Mouse (Mus musculus): ENCODE results near the gene Syne1. TPM values are rescaled to one million over a fixed set of nuclear protein-coding genes. Genes with fewer than 3 reads are reported as not detected.

Syne1 gene
- total RNA-seq, 2 experiments from 2014 or later = 368 to 438 TPM

DNA sequence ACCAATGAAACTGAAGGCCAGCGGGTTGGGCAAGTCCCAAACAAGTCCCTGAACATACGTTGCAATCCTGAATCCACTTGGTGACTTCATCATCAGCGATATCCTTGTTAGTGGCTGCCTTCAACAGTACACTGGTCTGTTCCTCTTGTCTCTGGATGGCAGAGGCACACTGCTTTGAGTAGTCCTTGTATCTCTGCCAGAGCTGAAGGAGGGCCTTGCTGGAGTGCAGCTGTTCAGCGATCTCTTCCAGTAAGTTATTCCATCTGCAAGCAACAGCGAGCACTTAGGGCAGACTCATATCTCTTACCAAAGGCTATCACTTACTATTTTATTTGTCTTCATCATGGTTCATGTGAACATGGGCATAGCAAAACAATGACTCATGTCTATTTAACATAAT, 440.5 kb downstream of the Syne1 start:
- no peak for DNase-seq (ENCODE audit: low spot score in 2 of 2)
- intact Hi-C loops (cut with DNase I) = no loop called here

DNA sequence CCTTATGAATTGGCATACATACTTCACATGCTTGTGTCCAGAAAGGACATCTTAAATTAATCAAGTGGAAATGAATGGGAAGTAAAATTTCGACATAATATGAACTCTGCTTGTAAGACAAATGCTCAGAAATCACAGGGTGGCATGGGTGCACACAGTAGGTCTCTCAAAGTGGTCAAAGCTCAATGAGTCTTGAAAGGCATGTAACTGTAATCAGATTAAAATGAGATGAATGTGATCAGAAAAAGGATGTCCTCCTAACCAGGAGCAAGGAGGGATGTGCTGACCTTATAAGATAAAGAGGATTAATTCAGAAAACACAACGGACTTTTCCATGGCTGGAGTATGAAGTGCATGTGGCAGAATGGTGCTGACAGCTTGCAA, 453.5 kb downstream of the Syne1 start:
- intact Hi-C loops (cut with DNase I) = no loop called here
- no peak for DNase-seq (ENCODE audit: low spot score in 2 of 2)

DNA sequence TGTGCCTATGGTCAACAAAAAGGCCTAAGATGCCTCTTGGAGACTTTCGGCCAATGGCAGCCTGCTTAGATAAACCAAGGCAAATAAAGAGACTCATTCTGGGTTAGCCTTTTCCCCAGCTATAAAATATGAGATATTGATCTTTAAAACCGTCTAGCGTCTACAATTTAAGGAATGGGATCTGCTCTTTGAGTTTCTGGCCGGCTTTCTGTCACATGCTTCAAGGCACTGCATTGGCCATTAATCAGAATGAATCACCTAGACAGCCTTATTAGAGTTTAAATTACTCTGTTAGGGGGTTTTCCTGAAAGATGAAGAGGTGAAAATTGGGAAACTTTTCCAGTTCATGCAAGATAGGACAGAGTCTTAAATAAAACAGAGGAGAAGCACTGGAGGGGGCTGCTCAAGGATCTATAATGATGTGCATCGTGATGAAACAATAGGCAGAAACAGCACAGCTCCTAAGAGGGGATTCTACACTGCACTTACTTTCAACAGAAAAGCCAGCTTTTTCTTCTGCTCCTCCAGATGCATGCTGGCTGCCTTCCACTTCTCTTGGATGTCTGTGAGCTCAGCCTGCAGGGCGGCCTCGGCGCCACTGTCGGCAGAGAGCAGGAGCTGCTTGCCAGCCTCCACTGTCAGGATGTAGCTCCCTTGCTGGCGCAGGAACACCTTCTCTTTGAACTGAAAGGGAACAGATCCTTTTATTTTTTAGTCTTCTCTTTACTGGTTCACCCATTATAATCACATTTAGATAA, 454.1 kb downstream of the Syne1 start:
- intact Hi-C loops (cut with DNase I) = no loop called here

DNA sequence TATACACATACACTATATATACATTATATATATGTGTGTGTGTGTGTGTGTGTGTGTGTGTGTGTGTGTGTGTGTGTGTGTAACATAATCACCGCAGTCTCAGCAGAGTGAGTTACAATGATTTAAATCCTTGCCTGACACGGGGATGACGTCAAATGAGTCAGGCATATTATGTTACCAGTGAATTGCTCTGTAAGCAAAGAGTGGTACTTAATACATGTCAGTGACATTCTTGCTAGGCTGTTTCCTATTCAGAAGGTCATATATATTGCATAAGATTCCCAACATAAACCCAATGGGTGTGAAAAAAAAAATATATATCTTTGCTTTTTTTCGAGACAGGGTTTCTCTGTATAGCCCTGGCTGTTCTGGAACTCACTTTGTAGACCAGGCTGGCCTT, 462.1 kb downstream of the Syne1 start:
- intact Hi-C loops (cut with DNase I) = no loop called here
- no peak for DNase-seq (ENCODE audit: low spot score in 2 of 2)

More for the DNA sequence above, 454.1 kb downstream of the Syne1 start:
- peak in 1 of 2 experiments; percentile 14 for DNase-seq (ENCODE audit: low spot score in 2 of 2)

DNA sequence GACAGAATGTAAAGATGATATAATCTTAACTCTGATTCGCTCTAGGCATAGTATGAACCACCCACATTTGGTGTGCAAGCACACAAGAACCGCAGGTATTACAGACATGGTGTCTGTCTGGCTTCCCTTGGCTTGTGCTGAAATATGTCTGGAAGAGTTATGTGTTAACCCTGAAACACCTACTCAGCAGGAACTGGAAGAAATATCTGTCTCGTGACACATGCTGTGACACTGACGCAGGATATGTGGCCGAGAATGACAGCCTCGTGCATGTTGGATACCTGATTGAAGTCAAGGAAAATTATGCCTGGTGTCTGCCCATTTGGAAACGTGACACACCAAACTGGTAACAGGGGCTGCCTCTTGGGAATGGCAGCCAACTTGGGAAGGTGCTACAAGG, 463.9 kb downstream of the Syne1 start:
- intact Hi-C loops (cut with DNase I) = no loop called here
- DNase-seq (ENCODE audit: low spot score in 2 of 2) = no peak

DNA sequence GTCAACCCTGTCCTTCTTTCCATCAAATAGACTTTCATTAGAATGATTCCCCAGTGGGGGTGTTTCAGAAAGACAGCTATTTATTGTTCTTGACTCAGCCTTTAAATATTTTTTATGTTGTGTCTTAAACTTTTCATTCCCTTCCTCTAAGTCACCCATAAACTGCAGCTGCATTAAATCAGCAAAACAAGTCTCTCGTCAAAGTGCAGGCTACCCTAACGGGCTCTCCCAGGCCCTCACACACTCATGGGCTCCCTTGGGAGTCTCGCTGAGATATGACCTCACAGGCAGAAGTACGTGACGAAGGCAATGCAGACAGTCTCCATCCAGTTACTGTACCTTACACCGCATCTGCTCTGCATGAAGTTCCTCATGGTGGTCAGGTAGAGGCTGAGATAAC, 465.0 kb downstream of the Syne1 start:
- intact Hi-C loops (cut with DNase I) = no loop called here
- DNase-seq (ENCODE audit: low spot score in 2 of 2) = no peak

DNA sequence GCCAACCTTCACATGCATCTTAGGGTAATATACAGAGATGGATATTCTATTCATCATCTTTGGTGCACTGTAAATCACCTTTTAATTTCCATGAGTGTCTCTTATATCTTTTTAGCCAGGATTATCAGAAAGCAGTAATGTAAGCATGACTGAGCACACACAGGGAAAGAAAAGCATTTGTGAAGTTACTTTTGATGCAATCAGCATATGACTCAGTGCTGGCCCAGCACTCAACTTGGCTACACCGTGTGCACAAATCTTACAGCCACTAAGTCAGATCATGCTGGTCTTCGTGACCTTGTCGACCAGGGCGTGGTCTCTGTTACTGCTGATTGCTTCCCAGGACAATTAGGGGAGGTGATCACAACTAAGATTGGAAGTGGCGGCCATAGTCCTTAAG, 465.5 kb downstream of the Syne1 start:
- no peak for DNase-seq (ENCODE audit: low spot score in 2 of 2)
- intact Hi-C loops (cut with DNase I) = no loop called here

DNA sequence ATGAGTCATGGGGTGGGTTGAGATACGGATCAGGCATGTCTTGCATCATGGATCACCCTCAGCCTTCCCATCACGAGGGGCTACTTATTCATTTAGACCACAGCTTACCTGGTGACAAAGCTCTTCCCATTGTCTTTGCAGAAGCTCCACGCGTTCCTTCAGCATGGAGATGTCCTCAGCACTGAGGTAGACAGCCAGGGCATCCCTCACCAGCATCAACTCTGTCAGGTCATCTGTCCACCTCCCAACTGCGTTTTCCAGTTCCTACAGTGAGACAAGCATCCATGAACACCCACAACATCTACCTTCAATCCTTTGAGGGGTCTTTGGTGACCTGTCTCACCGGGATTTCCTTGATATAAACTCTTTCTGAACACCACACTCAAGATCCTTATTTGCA, 467.6 kb downstream of the Syne1 start:
- DNase-seq (ENCODE audit: low spot score in 2 of 2) = no peak
- intact Hi-C loops (cut with DNase I) = no loop called here

DNA sequence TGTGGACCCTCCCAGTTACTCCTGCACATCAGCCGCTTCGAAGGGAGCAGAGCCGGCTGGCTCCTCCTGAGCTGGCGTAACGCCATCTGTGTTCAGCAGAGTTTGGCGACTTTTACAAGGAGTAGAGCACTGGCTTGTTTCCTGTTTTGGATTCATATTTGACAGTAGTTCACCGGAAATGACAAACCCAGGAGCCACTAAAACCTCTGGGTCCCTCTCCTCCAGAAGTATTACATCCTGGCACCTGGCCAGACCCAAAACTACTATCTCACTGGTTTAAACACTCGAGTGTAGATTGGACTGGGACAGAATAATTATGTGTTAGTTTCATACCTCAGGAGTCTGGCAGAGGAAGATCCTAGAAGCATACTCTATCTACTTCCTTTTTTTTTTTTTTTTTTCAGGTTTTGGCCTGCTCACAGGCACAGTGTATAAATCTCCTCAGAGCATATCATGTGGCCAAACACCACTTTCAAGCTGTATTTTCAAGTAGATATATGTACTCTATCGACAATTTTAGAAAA, 471.3 kb downstream of the Syne1 start:
- DNase-seq (ENCODE audit: low spot score in 2 of 2) = no peak
- intact Hi-C loops (cut with DNase I) = no loop called here

DNA sequence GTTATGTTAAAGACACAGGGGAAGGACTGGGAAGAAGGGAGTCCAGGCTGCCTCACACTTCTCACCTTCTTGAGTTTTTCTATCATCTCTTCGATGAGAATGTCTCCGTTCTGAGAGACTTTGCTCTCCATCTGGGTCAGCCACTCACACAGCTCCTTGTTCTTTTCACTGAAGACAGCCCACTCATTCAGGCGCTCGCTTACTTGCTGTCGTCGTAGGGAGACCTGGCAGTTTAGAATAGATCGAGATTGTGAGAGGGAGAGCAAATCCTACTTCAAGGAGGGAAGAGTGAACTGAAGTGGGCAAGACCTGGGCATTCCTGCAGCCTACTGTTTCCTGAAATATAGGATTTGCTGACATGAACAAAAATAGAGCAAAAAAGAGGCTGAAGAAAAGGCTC, 475.6 kb downstream of the Syne1 start:
- intact Hi-C loops (cut with DNase I) = no loop called here
- no peak for DNase-seq (ENCODE audit: low spot score in 2 of 2)

DNA sequence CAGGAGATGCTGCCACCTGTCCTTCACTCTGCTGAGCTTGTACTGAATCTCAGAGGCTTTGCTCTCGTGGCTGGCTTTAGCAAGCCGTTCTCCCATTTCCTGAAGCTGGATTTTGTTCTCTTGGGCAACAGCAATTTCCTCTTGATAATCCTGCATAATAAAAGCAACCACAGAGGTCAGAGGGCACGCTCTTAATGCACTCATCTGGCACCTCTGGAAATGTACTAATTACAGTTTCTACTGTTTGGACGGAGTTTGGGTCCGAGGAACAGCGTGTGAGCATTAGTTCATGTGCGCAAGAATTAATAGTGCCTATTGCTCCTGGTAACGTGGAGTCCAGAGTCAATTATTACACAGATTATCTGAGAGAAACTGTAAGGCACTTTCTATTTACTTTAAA, 479.2 kb downstream of the Syne1 start:
- intact Hi-C loops (cut with DNase I) = no loop called here
- no peak for DNase-seq (ENCODE audit: low spot score in 2 of 2)

DNA sequence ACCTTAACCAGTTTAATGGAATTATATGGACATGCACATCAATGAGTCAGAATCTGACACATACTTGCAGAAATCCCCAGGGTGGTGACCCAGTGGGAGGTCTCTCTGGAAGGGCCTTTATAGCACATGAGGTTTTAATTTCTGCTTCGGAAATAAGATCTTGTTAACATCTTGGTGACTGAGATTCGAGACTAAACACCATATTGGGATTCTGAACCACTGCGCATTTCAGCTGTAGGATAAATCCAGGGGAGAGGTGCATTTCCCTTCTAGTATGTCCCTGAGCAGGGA, 480.4 kb downstream of the Syne1 start:
- intact Hi-C loops (cut with DNase I) = no loop called here
- DNase-seq (ENCODE audit: low spot score in 2 of 2) = no peak

DNA sequence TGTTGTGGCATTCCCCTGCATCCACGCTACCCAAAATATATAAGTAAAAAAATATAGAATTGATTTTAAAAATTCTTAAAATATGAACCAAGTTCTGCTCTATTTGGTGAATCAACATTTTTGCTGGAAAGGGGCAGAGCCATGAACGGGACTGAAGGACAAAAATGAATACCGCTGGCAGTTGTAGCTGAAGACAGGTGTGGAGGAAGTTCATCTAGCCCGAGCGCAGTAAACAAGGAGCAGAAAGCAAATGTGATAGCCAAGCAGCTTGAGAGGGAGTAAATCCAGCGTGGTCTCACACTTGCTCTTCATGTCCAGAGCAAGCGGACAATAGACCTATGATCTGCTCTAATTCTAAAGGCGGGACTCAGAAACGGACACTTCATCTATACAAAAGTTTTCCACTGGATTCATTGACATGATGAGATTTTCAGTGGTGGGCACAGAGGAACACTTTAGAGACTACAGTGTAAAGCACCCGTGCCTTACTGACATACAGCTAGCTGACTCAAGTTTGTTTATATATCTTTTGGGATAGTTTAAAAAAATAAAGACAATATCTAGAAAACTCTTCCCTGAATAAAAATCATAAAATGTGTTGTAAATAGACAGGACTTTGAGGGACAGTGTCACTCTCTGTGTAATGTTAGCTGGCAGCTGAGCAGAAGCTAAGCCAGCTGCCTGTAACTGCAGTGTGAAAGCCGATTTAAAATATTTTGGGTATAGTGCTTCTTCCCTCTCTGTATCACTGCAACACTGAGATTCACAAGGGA, 480.9 kb downstream of the Syne1 start:
- intact Hi-C loops (cut with DNase I) = no loop called here
- DNase-seq (ENCODE audit: low spot score in 2 of 2) = no peak

DNA sequence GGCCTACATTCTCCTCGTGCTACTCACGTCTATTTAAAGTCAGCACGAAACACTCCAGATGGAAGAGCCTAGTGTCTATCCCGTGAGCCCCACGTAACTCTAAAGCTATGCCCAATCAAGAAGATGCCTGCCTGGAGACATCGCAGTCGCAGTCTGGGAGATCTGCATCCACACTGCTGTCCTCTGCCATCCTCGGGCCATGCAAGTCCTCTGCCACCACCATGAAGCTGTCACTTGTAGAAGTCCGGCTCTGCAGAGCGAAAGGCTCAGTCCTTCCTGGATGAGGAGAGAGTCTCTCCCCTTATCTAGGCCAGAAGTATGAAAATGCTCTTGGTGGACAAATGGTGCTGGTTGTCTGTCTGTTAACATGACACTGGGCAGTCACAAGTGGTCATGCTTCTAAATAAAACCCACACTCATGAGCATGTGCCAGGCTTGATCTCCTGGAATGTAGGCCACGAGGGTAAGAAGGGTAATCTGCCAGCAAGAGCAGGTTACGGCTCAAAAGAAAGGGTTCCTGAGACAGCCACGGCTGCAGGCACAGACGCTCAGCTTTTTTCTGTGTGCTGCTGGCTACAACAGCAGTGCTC, 482.5 kb downstream of the Syne1 start, which contains the start of gene Gm10097:
Gene Gm10097 (plus strand): TSS at position 517 of the 590 bp plus-strand sequence.
- intact Hi-C loops (cut with DNase I) = no loop called here
- peak; percentile 13 to 27 for DNase-seq (ENCODE audit: low spot score in 2 of 2)

DNA sequence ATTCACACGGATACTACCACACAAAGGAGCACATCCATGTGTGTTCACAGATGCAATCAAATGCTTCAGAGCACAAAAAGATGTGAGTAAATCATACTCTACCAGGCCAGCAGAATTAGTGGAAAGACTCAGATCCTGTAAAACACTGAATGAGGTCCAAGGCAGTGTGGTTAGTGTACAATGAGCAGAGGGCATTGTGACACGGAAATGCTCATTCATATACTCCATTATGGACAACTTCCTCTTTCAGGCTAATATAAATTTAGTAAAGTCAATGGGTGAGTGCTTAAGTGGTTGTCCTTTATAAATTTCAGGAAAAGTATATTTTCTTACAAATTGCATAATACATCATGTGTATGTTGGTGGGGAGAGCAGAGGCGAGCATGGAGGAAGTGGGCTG, 484.2 kb downstream of the Syne1 start:
- no peak for DNase-seq (ENCODE audit: low spot score in 2 of 2)
- intact Hi-C loops (cut with DNase I) = no loop called here

DNA sequence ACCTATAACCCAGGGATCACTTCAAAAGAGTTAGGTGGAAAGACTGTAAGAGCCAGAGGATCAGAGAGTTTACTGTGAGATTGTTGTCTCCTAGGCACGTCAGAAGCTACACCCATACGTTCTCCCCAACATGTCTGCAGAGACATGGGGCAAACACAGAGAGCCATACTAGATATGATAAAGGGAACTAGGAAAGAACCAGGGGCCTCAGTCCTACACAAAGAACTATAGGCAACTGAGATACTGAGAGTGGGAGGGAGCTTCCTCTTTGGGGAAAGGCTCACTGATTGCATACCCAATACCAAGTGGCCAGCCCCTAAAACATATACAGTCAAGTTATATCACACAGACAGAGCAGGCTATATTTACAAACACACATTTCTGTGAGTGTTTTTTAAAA, 491.3 kb downstream of the Syne1 start:
- intact Hi-C loops (cut with DNase I) = no loop called here
- DNase-seq (ENCODE audit: low spot score in 2 of 2) = no peak

DNA sequence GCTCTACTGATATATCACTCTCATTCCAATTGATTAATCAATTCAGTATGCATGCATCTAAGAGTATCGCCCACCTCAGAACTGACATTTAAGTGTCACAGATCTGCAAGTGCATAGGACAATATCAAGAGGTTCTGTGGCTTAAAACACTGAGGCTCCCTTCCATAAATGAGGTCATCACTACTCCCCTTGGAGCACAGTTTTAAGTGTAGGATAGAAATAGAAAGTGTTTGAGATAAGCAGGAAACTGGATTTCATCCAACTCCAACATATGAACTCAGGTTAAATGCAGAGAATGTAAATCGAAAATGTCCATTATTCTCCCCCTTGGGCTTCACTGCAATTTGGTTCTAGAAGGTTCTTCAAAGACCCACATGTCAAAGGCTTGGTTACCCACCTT, 492.4 kb downstream of the Syne1 start:
- DNase-seq (ENCODE audit: low spot score in 2 of 2) = no peak
- intact Hi-C loops (cut with DNase I) = no loop called here

DNA sequence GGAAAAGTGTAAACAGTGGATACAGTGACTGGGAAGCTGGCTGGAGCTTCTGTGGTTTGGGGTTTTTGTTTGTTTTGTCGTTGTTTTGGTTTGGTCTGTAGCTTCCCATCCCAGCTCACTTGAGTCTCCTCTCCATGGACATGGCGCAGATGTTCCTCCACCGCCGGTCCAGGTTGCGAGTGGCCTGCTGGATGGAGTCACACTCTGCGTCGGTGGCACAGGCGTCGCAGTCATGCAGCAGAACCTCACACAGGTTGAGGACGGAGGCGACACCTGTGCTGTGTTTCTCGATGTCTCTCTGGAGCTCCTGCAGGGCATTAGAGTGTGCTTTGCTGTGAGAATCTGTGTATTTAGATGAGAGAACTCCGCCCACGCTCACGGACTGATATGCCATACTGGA, 493.6 kb downstream of the Syne1 start:
- intact Hi-C loops (cut with DNase I) = no loop called here
- no peak for DNase-seq (ENCODE audit: low spot score in 2 of 2)

DNA sequence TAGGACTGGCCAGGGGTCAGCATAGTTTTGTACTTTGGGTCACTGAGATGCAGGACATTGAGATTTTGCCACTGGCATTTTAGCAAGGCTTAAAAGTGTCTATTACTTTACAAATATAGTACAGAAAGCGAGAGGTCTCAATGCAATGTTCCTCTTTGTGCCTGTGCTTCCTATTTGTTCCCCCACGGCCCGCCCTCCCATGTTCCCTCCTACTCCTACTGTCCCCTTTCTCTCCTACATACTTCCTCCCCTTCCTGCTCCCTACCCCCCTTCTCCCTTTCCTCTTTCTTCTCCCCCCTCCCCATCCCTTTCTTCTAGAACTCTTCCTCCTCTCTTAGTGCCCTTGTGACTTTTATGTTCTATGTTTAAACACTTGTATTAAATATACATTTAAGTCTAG, 494.3 kb downstream of the Syne1 start:
- intact Hi-C loops (cut with DNase I) = no loop called here
- DNase-seq (ENCODE audit: low spot score in 2 of 2) = no peak

DNA sequence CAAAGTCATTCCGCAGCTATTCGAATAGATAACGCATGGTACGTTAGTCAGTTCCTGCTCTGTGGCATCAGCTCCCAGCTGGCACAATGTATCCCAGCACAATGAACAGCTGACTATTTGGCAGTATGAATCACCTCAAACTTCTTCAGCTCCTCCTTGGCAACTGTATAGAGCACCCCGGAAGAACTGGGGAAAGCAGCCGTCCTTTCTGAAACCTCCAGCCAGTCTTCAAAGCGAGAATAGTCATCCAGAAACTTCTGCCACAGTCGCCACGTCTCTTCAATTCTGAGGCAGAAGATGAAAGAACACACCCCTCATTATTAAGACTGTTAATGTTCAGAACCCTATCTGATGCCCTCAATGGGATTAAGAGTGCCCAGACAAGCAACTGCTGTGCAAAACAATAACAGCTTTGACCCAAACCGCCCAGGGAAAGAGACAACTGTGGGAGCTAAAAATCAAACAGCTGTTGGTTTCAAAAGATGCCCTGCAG, 495.0 kb downstream of the Syne1 start:
- intact Hi-C loops (cut with DNase I) = no loop called here
- no peak for DNase-seq (ENCODE audit: low spot score in 2 of 2)

DNA sequence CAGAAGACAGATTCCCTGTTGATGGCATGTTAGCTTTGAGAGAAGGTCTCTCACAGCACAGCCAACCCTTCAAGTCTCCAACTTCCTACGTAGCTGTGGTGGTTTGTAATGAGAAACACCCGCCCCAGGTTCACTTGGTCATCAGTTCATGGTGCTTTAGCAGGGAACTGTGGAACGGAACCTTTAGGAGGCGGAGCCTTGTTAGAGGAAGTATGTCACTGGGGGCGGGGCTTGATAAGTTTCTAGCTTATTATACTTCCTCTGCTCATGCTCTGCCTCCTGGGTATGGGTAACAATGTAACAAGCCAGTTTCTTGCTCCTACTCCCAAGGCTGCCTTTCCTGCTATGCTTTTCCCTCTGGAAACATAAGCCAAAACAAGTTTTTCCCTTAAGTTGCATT, 505.6 kb downstream of the Syne1 start:
- intact Hi-C loops (cut with DNase I) = no loop called here
- no peak for DNase-seq (ENCODE audit: low spot score in 2 of 2)
